Mouse (Mus musculus) forebrain, embryonic 10.5 days (tissue): Measurements from ENCODE around the gene Kctd17. TPM values are rescaled to one million over a fixed set of nuclear protein-coding genes. Genes with fewer than 3 reads are reported as not detected.

Experiments
- DNase-seq: peaks from one replicate; pipeline ENCODE4 v3.0.0-alpha.2; 2017; ENCODE audit warnings: low spot score; ENCODE audit errors: extremely low spot score
- H3K27ac ChIP-seq: fragments of 300-500 bp; sonication (generic); 2 replicates; pipeline ENCODE4 v1.5.1; 2016; ENCODE audit warnings: mild to moderate bottlenecking
- H3K27me3 ChIP-seq: fragments of 300-500 bp; sonication (generic); 2 replicates; pipeline ENCODE4 v1.6.1; 2016; ENCODE audit warnings: mild to moderate bottlenecking; ENCODE audit not compliant: poor library complexity, severe bottlenecking
- H3K36me3 ChIP-seq: fragments of 300-500 bp; sonication (generic); replicated peaks from 2 replicates; pipeline ENCODE4 v1.6.1; 2016; ENCODE audit warnings: mild to moderate bottlenecking, moderate library complexity
- H3K4me1 ChIP-seq: fragments of 300-500 bp; sonication (generic); 2 replicates; pipeline ENCODE4 v1.6.1; 2016
- H3K4me3 ChIP-seq: fragments of 300-500 bp; sonication (generic); 2 replicates; pipeline ENCODE4 v1.5.1; 2016; ENCODE audit warnings: mild to moderate bottlenecking, moderate library complexity
- H3K9me3 ChIP-seq: fragments of 300-500 bp; sonication (generic); 2 replicates; pipeline ENCODE4 v1.6.1; 2016; ENCODE audit warnings: mild to moderate bottlenecking, moderate library complexity
- WGBS: fragments of 180-500 bp; shearing (Covaris S2); methylation state at CpG from one replicate; pipeline ENCODE4 v1.1.7; 2016; 5-methylcytosine and 5-hydroxymethylcytosine counted together
- polyA plus RNA-seq: library from polyadenylated mRNA; unstranded; fragments of >200 nt; fragmentation: Nextera tagmentation; extraction: Ambion mirVana; gene quantifications from 2 replicates; pipeline ENCODE4 v1.2.1, GENCODE M21; 2016

Gene Kctd17
- polyA plus RNA-seq, 1 experiment from 2014 or later, result 56.8 TPM

- Histone ChIP-seq H3K36me3 (no peaks in the 10 kb centered on the region), H3K9me3 (no peaks in the 10 kb centered on the region), H3K27ac (no peak overlapping the region), H3K27me3 (peaks cover 19% of the 10 kb centered on the region), H3K4me3 (no peak overlapping the region), H3K4me1 (peaks cover 28% of the 10 kb centered on the region)
- 25% methylated on average over 11 of the region's 11 CpGs for WGBS
- DNase-seq, result no peak
Observed at GRCm38 (mm10) chr15:78424507-78424906, 3.9 kb upstream of the Kctd17 start.

GRCm38 (mm10) chr15:78425230-78425629 is 3.1 kb upstream of the Kctd17 start:
- Histone ChIP-seq H3K27me3 (peaks cover 19% of the 10 kb centered on the region), H3K4me1 (peaks cover 35% of the 10 kb centered on the region), H3K9me3 (no peaks in the 10 kb centered on the region), H3K27ac (no peak overlapping the region), H3K36me3 (peaks cover 2% of the 10 kb centered on the region), H3K4me3 (no peak overlapping the region)
- 68% methylated on average over 4 of the region's 4 CpGs for WGBS
- DNase-seq, result no peak

- Histone ChIP-seq H3K27ac (peak overlapping the region; percentile 91), H3K36me3 (peaks cover 40% of the 10 kb centered on the region), H3K4me3 (peak overlapping the region; percentile 81), H3K4me1 (peaks cover 58% of the 10 kb centered on the region), H3K9me3 (no peaks in the 10 kb centered on the region), H3K27me3 (peaks cover 11% of the 10 kb centered on the region; the same call in 1 of the 2 replicates)
- DNase-seq, result no peak
- WGBS, result 1% methylated on average over 3 of the region's 3 CpGs
Observed at GRCm38 (mm10) chr15:78429139-78429459, 735 bp downstream of the Kctd17 start.

GRCm38 (mm10) chr15:78429871-78430622 is 1.7 kb downstream of the Kctd17 start:
- Histone ChIP-seq H3K27ac (peak overlapping the region; percentile 91), H3K9me3 (no peaks in the 10 kb centered on the region), H3K36me3 (peaks cover 48% of the 10 kb centered on the region), H3K4me1 (peaks cover 65% of the 10 kb centered on the region), H3K27me3 (peaks cover 9% of the 10 kb centered on the region; the same call in 1 of the 2 replicates), H3K4me3 (peak overlapping the region; percentile 81)
- DNase-seq, result no peak
- WGBS, result 82% methylated on average over 13 of the region's 13 CpGs

GRCm38 (mm10) chr15:78430874-78431273 is 2.5 kb downstream of the Kctd17 start:
- no peak for DNase-seq
- no peaks in the 10 kb centered on the region for H3K9me3 ChIP-seq
- WGBS, result 87% methylated on average over 10 of the region's 10 CpGs
- H3K27me3 ChIP-seq, result peaks cover 17% of the 10 kb centered on the region
- 0 out of 2 replicates have a peak overlapping the region, but pooled peaks have one; percentile 91 for H3K27ac ChIP-seq
- H3K36me3 ChIP-seq, result peaks cover 56% of the 10 kb centered on the region
- H3K4me3 ChIP-seq, result no peak overlapping the region
- peaks cover 71% of the 10 kb centered on the region for H3K4me1 ChIP-seq

GRCm38 (mm10) chr15:78431541-78432121 is 3.3 kb downstream of the Kctd17 start:
- Histone ChIP-seq H3K36me3 (peaks cover 62% of the 10 kb centered on the region), H3K4me1 (peaks cover 79% of the 10 kb centered on the region), H3K27me3 (peaks cover 25% of the 10 kb centered on the region), H3K27ac (no peak overlapping the region), H3K9me3 (no peaks in the 10 kb centered on the region), H3K4me3 (no peak overlapping the region)
- WGBS, result 84% methylated on average over 7 of the region's 7 CpGs
- no peak for DNase-seq

GRCm38 (mm10) chr15:78434896-78435520 is 6.6 kb downstream of the Kctd17 start:
- H3K4me3 ChIP-seq, result no peak overlapping the region
- peak overlapping the region; percentile 83 for H3K27ac ChIP-seq
- WGBS, result 29% methylated on average over 6 of the region's 6 CpGs
- peak; percentile 59 for DNase-seq
- H3K9me3 ChIP-seq, result no peaks in the 10 kb centered on the region
- H3K4me1 ChIP-seq, result peaks cover 85% of the 10 kb centered on the region
- H3K27me3 ChIP-seq, result peaks cover 41% of the 10 kb centered on the region
- peaks cover 62% of the 10 kb centered on the region for H3K36me3 ChIP-seq

- H3K27ac ChIP-seq, result peak overlapping the region; percentile 83
- peaks cover 83% of the 10 kb centered on the region for H3K4me1 ChIP-seq
- 84% methylated on average over 11 of the region's 11 CpGs for WGBS
Observed at GRCm38 (mm10) chr15:78435681-78436080, 7.3 kb downstream of the Kctd17 start.

GRCm38 (mm10) chr15:78436380-78437192 is 8.2 kb downstream of the Kctd17 start:
- 7% methylated on average over 32 of the region's 32 CpGs for WGBS
- Histone ChIP-seq H3K4me1 (peaks cover 79% of the 10 kb centered on the region), H3K27me3 (peaks cover 41% of the 10 kb centered on the region), H3K27ac (peak overlapping the region; percentile 83), H3K4me3 (peak overlapping the region; percentile 50), H3K36me3 (peaks cover 47% of the 10 kb centered on the region), H3K9me3 (no peaks in the 10 kb centered on the region)
- peak; percentile 56 for DNase-seq

More at GRCm38 (mm10) chr15:78435681-78436080, 7.3 kb downstream of the Kctd17 start:
- DNase-seq, result no peak
- Histone ChIP-seq H3K36me3 (peaks cover 56% of the 10 kb centered on the region), H3K4me3 (no peak overlapping the region), H3K9me3 (no peaks in the 10 kb centered on the region), H3K27me3 (peaks cover 41% of the 10 kb centered on the region)

GRCm38 (mm10) chr15:78437237-78438017 is 9.1 kb downstream of the Kctd17 start:
- H3K4me3 ChIP-seq, result peak overlapping the region; percentile 50
- peak overlapping the region; percentile 83 for H3K27ac ChIP-seq
- peaks cover 38% of the 10 kb centered on the region for H3K36me3 ChIP-seq
- 11% methylated on average over 23 of the region's 23 CpGs for WGBS
- peaks cover 41% of the 10 kb centered on the region for H3K27me3 ChIP-seq
- no peaks in the 10 kb centered on the region for H3K9me3 ChIP-seq
- DNase-seq, result peak; percentile 35
- peaks cover 75% of the 10 kb centered on the region for H3K4me1 ChIP-seq

GRCm38 (mm10) chr15:78438018-78438394 is 9.6 kb downstream of the Kctd17 start:
- no peak for DNase-seq
- Histone ChIP-seq H3K27me3 (peaks cover 41% of the 10 kb centered on the region), H3K4me3 (no peak overlapping the region), H3K4me1 (peaks cover 72% of the 10 kb centered on the region), H3K27ac (peak overlapping the region; percentile 83), H3K9me3 (no peaks in the 10 kb centered on the region), H3K36me3 (peaks cover 33% of the 10 kb centered on the region)
- WGBS, result 39% methylated on average over 4 of the region's 4 CpGs

GRCm38 (mm10) chr15:78438505-78438904 is 10.1 kb downstream of the Kctd17 start:
- WGBS, result 49% methylated on average over 8 of the region's 8 CpGs

More at GRCm38 (mm10) chr15:78438505-78438904, 10.1 kb downstream of the Kctd17 start:
- Histone ChIP-seq H3K9me3 (no peaks in the 10 kb centered on the region), H3K27ac (no peak overlapping the region), H3K4me3 (no peak overlapping the region), H3K27me3 (peaks cover 41% of the 10 kb centered on the region), H3K4me1 (peaks cover 71% of the 10 kb centered on the region), H3K36me3 (peaks cover 28% of the 10 kb centered on the region)
- no peak for DNase-seq
